21 mouse cellular contexts compared by ENCODE assay signal in the genomic region with DNA sequence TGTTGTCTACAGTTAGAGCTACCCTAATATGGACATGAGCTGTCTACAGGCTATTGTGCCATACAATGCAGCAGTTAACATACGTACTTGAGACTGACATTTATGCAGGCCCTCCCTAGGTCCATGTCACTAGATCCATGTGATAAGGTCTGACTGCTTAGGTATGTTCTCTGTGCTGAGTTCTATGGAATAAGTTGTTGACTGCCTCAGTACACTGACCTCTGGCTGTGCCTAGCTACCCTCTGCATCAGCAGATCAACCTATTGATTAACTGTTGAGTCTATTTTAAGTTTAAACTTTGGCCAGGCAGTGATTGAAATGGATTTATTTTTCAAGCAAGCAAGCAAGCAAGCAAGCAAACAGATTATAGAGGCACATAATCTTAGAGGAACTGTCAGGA. TPM values are rescaled to one million over a fixed set of nuclear protein-coding genes. Genes with fewer than 3 reads are reported as not detected.
DNase-seq lines count a peak whose midpoint lies in the region; ATAC-seq and TF ChIP-seq lines count a peak whose summit lies in the region.
"Had no signal": no experiment of that assay in that cellular context is flagged by ENCODE, and none has a peak within 500 bp of the region (broad histone marks: within the 10 kb centered on the region; RNA-seq: fewer than 3 reads in every experiment).

No protein-coding gene starts in this region.

- no peaks in the 10 kb centered on the region for H3K9me3 ChIP-seq in liver, embryonic 11.5 days (ENCODE audit: control insufficient read depth, low read length)
- no peaks in the 10 kb centered on the region for H3K9me3 ChIP-seq in liver, embryonic 13.5 days (replicated peaks)
- no peaks in the 10 kb centered on the region for H3K9me3 ChIP-seq in liver, embryonic 15.5 days (replicated peaks)
- H3K9me3 ChIP-seq in liver, postnatal 0 days (ENCODE audit: low read length) = no peaks in the 10 kb centered on the region
- H3K9me3 ChIP-seq: embryonic facial prominence, embryonic 10.5 days; embryonic facial prominence, embryonic 12.5 days had no signal

- no peak overlapping the region for H3K4me3 ChIP-seq in liver, adult 2 months (ENCODE audit: insufficient read depth, low read depth, low read length)
- H3K4me3 ChIP-seq in liver, embryonic 11.5 days (ENCODE audit: low read depth, low read length) = no peak overlapping the region
- no peak overlapping the region for H3K4me3 ChIP-seq in liver, embryonic 13.5 days (replicated peaks)
- H3K4me3 ChIP-seq in liver, embryonic 15.5 days (replicated peaks) = no peak overlapping the region
- no peak overlapping the region for H3K4me3 ChIP-seq in liver, postnatal 0 days (ENCODE audit: low read depth, low read length)
- H3K4me3 ChIP-seq: embryonic facial prominence, embryonic 10.5 days; embryonic facial prominence, embryonic 12.5 days had no signal

- H3K9ac ChIP-seq in liver, adult 2 months (ENCODE audit: low read depth, low read length) = no peak overlapping the region; the same call in 1 of the 2 replicates
- no peak overlapping the region for H3K9ac ChIP-seq in liver, embryonic 11.5 days (ENCODE audit: low read depth, low read length)
- H3K9ac ChIP-seq in liver, embryonic 13.5 days = no peak overlapping the region
- no peak overlapping the region for H3K9ac ChIP-seq in liver, embryonic 15.5 days
- H3K9ac ChIP-seq in liver, postnatal 0 days (replicated peaks) = no peak overlapping the region
- H3K9ac ChIP-seq: embryonic facial prominence, embryonic 12.5 days had no signal

- WGBS in liver, adult 2 months = 13% methylated on average over 1 of the region's 1 CpGs
- 63% methylated on average over 1 of the region's 1 CpGs for WGBS in liver, embryonic 11.5 days
- 51% methylated on average over 1 of the region's 1 CpGs for WGBS in liver, embryonic 13.5 days (ENCODE audit: insufficient replicate concordance)
- WGBS in liver, embryonic 15.5 days (ENCODE audit: insufficient replicate concordance) = 27% methylated on average over 1 of the region's 1 CpGs
- WGBS in liver, postnatal 0 days (ENCODE audit: insufficient replicate concordance) = 61% methylated on average over 1 of the region's 1 CpGs

- peaks cover 26% of the 10 kb centered on the region for H3K4me1 ChIP-seq in liver, adult 2 months (ENCODE audit: control insufficient read depth, insufficient read depth, low read length)
- H3K4me1 ChIP-seq in liver, embryonic 11.5 days (replicated peaks; ENCODE audit: control insufficient read depth, insufficient read depth, low read length) = peaks cover 8% of the 10 kb centered on the region; the same call in 1 of the 2 replicates
- H3K4me1 ChIP-seq in liver, embryonic 13.5 days (replicated peaks) = peaks cover 18% of the 10 kb centered on the region
- peaks cover 14% of the 10 kb centered on the region for H3K4me1 ChIP-seq in liver, embryonic 15.5 days (replicated peaks)
- H3K4me1 ChIP-seq in liver, postnatal 0 days (ENCODE audit: insufficient read depth) = peaks cover 23% of the 10 kb centered on the region
- H3K4me1 ChIP-seq: embryonic facial prominence, embryonic 12.5 days had no signal

- no peaks in the 10 kb centered on the region for H3K36me3 ChIP-seq in liver, adult 2 months (ENCODE audit: control insufficient read depth, insufficient read depth, low read length)
- no peaks in the 10 kb centered on the region for H3K36me3 ChIP-seq in liver, embryonic 11.5 days (ENCODE audit: control insufficient read depth, insufficient read depth, low read length)
- no peaks in the 10 kb centered on the region for H3K36me3 ChIP-seq in liver, embryonic 13.5 days
- H3K36me3 ChIP-seq in liver, embryonic 15.5 days (replicated peaks) = no peaks in the 10 kb centered on the region
- H3K36me3 ChIP-seq in liver, postnatal 0 days (replicated peaks; ENCODE audit: insufficient read depth, low read length) = no peaks in the 10 kb centered on the region
- H3K36me3 ChIP-seq: embryonic facial prominence, embryonic 10.5 days; embryonic facial prominence, embryonic 12.5 days had no signal

- no peaks in the 10 kb centered on the region for H3K27me3 ChIP-seq in liver, adult 2 months (ENCODE audit: control insufficient read depth, insufficient read depth, low read length)
- H3K27me3 ChIP-seq in liver, embryonic 11.5 days (replicated peaks; ENCODE audit: control insufficient read depth, insufficient read depth, low read length) = no peaks in the 10 kb centered on the region
- H3K27me3 ChIP-seq in liver, embryonic 13.5 days = no peaks in the 10 kb centered on the region
- H3K27me3 ChIP-seq in liver, embryonic 15.5 days = no peaks in the 10 kb centered on the region
- H3K27me3 ChIP-seq in liver, postnatal 0 days (ENCODE audit: insufficient read depth, low read length) = no peaks in the 10 kb centered on the region
- H3K27me3 ChIP-seq: embryonic facial prominence, embryonic 12.5 days had no signal

- no peak overlapping the region for H3K4me2 ChIP-seq in liver, embryonic 11.5 days
- no peak overlapping the region for H3K4me2 ChIP-seq in liver, embryonic 13.5 days
- H3K4me2 ChIP-seq in liver, embryonic 15.5 days = no peak overlapping the region
- no peak overlapping the region for H3K4me2 ChIP-seq in liver, postnatal 0 days (ENCODE audit: low read depth, low read length)
- H3K4me2 ChIP-seq: embryonic facial prominence, embryonic 12.5 days had no signal

- ATAC-seq in liver, embryonic 11.5 days (replicated peaks; ENCODE audit: low FRiP score) = no peak
- peak; percentile 58 for ATAC-seq in liver, embryonic 13.5 days (ENCODE audit: low read depth)
- ATAC-seq in liver, embryonic 15.5 days (ENCODE audit: insufficient read depth) = 0 out of 2 replicates have a peak, but pooled peaks have one; percentile 43
- ATAC-seq in liver, postnatal 0 days = peak; percentile 63
- ATAC-seq: forebrain, embryonic 14.5 days; forebrain, embryonic 16.5 days had no signal

- no peak for TF ChIP-seq CTCF in liver, adult 2 months (IDR thresholded peaks at IDR 0.05; ENCODE audit: low read depth, low read length)
- no peak for TF ChIP-seq CTCF in liver, postnatal 0 days (IDR thresholded peaks at IDR 0.05; ENCODE audit: low read depth)

- TF ChIP-seq POLR2A in liver, adult 2 months (IDR thresholded peaks at IDR 0.05; ENCODE audit: extremely low read depth, insufficient read depth, low read length) = no peak

- H3K27ac ChIP-seq in liver, adult 2 months (replicated peaks; ENCODE audit: insufficient read depth, low read depth, low read length) = peak overlapping the region; percentile 55
- no peak overlapping the region for H3K27ac ChIP-seq in liver, embryonic 11.5 days (ENCODE audit: low read depth, low read length)
- H3K27ac ChIP-seq in liver, embryonic 13.5 days = no peak overlapping the region
- H3K27ac ChIP-seq in liver, embryonic 15.5 days (replicated peaks) = 0 out of 2 replicates have a peak overlapping the region, but pooled peaks have one; percentile 42
- peak overlapping the region; percentile 64 for H3K27ac ChIP-seq in liver, postnatal 0 days (ENCODE audit: low read depth)
- H3K27ac ChIP-seq: embryonic facial prominence, embryonic 10.5 days; embryonic facial prominence, embryonic 12.5 days had no signal

- intact Hi-C loops in gastrocnemius, postnatal 36 days (cut with DNase I) = loop anchor here (5.0 to 10.0 kb wide), 2 partner anchors 92 to 155 kb away; a partner anchor contains a TSS

- H3K79me2 ChIP-seq in liver, adult 2 months (ENCODE audit: control insufficient read depth, insufficient read depth, low read length) = no peaks in the 10 kb centered on the region

- TF ChIP-seq EP300 in liver, postnatal 0 days (IDR thresholded peaks at IDR 0.05; ENCODE audit: low read depth) = peak; percentile 24; the same call in 1 of the 2 replicates

- DNase-seq in liver, adult 2 months (ENCODE audit: extremely low read depth, low read depth, low spot score) = peak; percentile 98
- no peak for DNase-seq in liver, embryonic 11.5 days (ENCODE audit: low spot score)
- DNase-seq in liver, embryonic 13.5 days = no peak
- DNase-seq in liver, postnatal 0 days = no peak
- DNase-seq in lung, postnatal 14 days = no peak
- no peak for DNase-seq in spleen, postnatal 4 days (ENCODE audit: low spot score in 2 of 2)
- DNase-seq in gastrocnemius, postnatal 36 days = no peak
- DNase-seq: adrenal gland, adult 2 months; adrenal gland, postnatal 10 days; adrenal gland, postnatal 25 days; cerebellum, adult 11-12 months; cerebellum, adult 2 months; cerebellum, adult 9-10 months; cerebellum, postnatal 10 days; cerebellum, postnatal 25 days had no signal

RNA-seq across cellular contexts. Expression of a gene that starts 57.0 kb away (rescaled TPM):
- 0.28 and 0.54 TPM in 2 replicates for total RNA-seq in liver, adult 2 months (2014; rRNA removed)
- 0.06 and 0.10 TPM in 2 replicates for polyA plus RNA-seq in liver, adult 2 months (2012; rRNA removed)
- polyA plus RNA-seq in liver, embryonic 11.5 days (2014; fragmentation: Nextera tagmentation; extraction: Ambion mirVana) = 0.15 and 0.25 TPM in 2 replicates
- 0.12 and 0.15 TPM in 2 replicates for polyA plus RNA-seq in liver, embryonic 13.5 days (2015; fragmentation: Nextera tagmentation; extraction: Ambion mirVana)
- polyA plus RNA-seq in liver, embryonic 15.5 days (2015; fragmentation: Nextera tagmentation; extraction: Ambion mirVana) = 0.03 and 0.09 TPM in 2 replicates
- polyA plus RNA-seq in liver, postnatal 0 days (2015; fragmentation: Nextera tagmentation; extraction: Ambion mirVana) = 0.05 and 0.07 TPM in 2 replicates
- 1 to 10 TPM; 2.2 to 2.6 TPM for total RNA-seq in gastrocnemius, postnatal 36 days (2021)
- total RNA-seq: MEL had no signal

Comparison
In these comparisons a context has a peak if more than half of its experiments do, and no peak if none do; other contexts are left out.
1. H3K27ac ChIP-seq: peak in liver, adult 2 months (single experiment), liver, embryonic 15.5 days (single experiment) and liver, postnatal 0 days (single experiment); none in liver, embryonic 11.5 days (single experiment) and liver, embryonic 13.5 days (single experiment).